In the genomic region with DNA sequence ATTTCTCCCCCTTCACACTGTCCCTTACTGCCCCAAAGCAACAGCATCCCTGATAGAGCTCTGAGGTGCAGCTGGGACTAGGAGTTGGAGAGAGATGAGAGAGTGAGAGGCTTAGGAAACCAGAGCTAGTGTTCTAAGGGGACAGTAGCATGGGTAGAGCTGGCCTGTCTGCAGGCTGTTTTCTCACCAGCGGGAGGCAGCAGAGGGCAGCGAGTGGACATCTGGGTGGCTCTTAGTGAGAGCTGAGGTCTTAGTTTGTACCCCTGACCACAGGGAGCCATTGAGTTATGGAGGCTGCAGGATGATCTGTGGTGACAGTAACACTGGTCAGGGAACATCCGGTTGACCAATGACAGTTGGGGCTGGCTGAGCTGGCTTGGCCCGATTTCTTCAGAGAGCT, we compare ENCODE assay signal across 8 mouse cellular contexts.
A peak's percentile ranks its signal among the peaks of the same experiment; 100 is the strongest.
DNase-seq lines count a peak whose midpoint lies in the region; ATAC-seq and TF ChIP-seq lines count a peak whose summit lies in the region.

No protein-coding gene starts in this region.

- no peaks in the 10 kb centered on the region for H3K36me3 ChIP-seq in forebrain, embryonic 15.5 days

- H3K4me3 ChIP-seq in forebrain, embryonic 15.5 days, result no peak overlapping the region
- no peak overlapping the region for H3K4me3 ChIP-seq in layer of hippocampus, adult 2 months
- no peak overlapping the region for H3K4me3 ChIP-seq in lung, adult 2 months (replicated peaks; ENCODE audit: extremely low read depth, low read depth, low read length)

- no peak overlapping the region for H3K27ac ChIP-seq in forebrain, embryonic 15.5 days (replicated peaks)
- H3K27ac ChIP-seq in layer of hippocampus, adult 2 months, result no peak overlapping the region

- H3K9ac ChIP-seq in forebrain, embryonic 15.5 days (replicated peaks), result no peak overlapping the region

- peak; percentile 34 for ATAC-seq in forebrain, embryonic 15.5 days (replicated peaks)

- 39% methylated on average over 4 of the region's 4 CpGs for WGBS in forebrain, embryonic 15.5 days
- WGBS in lung, adult 2 months, result 36% methylated on average over 4 of the region's 4 CpGs

- H3K4me2 ChIP-seq in forebrain, embryonic 15.5 days (replicated peaks), result no peak overlapping the region

- TF ChIP-seq POLR2A in lung, adult 2 months (IDR thresholded peaks at IDR 0.05; ENCODE audit: borderline replicate concordance, extremely low read depth, low read depth, low read length), result no peak

- no peaks in the 10 kb centered on the region for H3K27me3 ChIP-seq in forebrain, embryonic 15.5 days

- peak; percentile 96 for TF ChIP-seq CTCF in layer of hippocampus, adult 2 months (conservative IDR thresholded peaks at IDR 0.05)
- TF ChIP-seq CTCF in lung, adult 2 months (IDR thresholded peaks at IDR 0.05; ENCODE audit: insufficient read depth, low read length), result peak; percentile 90

- DNase-seq in CD8-positive naive resting alpha-beta T cell, adult 2 months (ENCODE audit: low read depth in 2 of 2, low spot score in 2 of 2), result peak; percentile 12 to 37
- DNase-seq in c-Kit-positive CD71-positive TER-119-negative erythroid progenitor cells, embryonic 14.5 days (ENCODE audit: low read depth), result peak; percentile 13
- DNase-seq in heart, postnatal 4 days, result peak; percentile 94
- peak in 1 of 2 experiments; percentile 88 for DNase-seq in layer of hippocampus, adult 2 months (ENCODE audit: low spot score in 2 of 2)
- DNase-seq in lung, adult 2 months, result peak; percentile 89
- DNase-seq in ovary, adult 18-20 months (ENCODE audit: low spot score), result peak; percentile 51
- DNase-seq in thymus, adult 18-20 months, result peak; percentile 43 to 53

- peaks cover 8% of the 10 kb centered on the region for H3K4me1 ChIP-seq in forebrain, embryonic 15.5 days
- peaks cover 11% of the 10 kb centered on the region for H3K4me1 ChIP-seq in lung, adult 2 months (ENCODE audit: control insufficient read depth, insufficient read depth, low read length)

- no peaks in the 10 kb centered on the region for H3K9me3 ChIP-seq in forebrain, embryonic 15.5 days
